Mouse (Mus musculus) stomach, postnatal 0 days (tissue): ENCODE results near the gene Sphk1. TPM values are rescaled to one million over a fixed set of nuclear protein-coding genes. Genes with fewer than 3 reads are reported as not detected.
A peak's percentile ranks its signal among the peaks of the same experiment; 100 is the strongest.

Experiments
- ATAC-seq: fragments of 200-750 bp; cut with Nextera tagmentation; 2 replicates; pipeline ENCODE4 v1.8.0; 2017; ENCODE audit not compliant: low FRiP score, low TSS enrichment
- DNase-seq: peaks from one replicate; pipeline ENCODE4 v3.0.0-alpha.2; 2016; ENCODE audit warnings: low spot score
- H3K27ac ChIP-seq: fragments of 300-500 bp; sonication (generic); replicated peaks from 2 replicates; pipeline ENCODE4 v1.5.1; 2014; ENCODE audit warnings: mild to moderate bottlenecking, control low read depth
- H3K27me3 ChIP-seq: fragments of 300-500 bp; sonication (generic); 2 replicates; pipeline ENCODE4 v1.6.1; 2014; ENCODE audit warnings: low read length; ENCODE audit not compliant: control insufficient read depth, insufficient read depth
- H3K36me3 ChIP-seq: fragments of 300-500 bp; sonication (generic); 2 replicates; pipeline ENCODE4 v1.6.1; 2014; ENCODE audit warnings: low read length, mixed read lengths; ENCODE audit not compliant: control insufficient read depth, insufficient read depth
- H3K4me1 ChIP-seq: fragments of 300-500 bp; sonication (generic); replicated peaks from 2 replicates; pipeline ENCODE4 v1.6.1; 2014; ENCODE audit warnings: antibody characterized with exemption; ENCODE audit not compliant: control insufficient read depth, insufficient read depth
- H3K4me2 ChIP-seq: fragments of 300-500 bp; sonication (generic); replicated peaks from 2 replicates; pipeline ENCODE4 v1.6.1; 2014; ENCODE audit warnings: low read depth, mild to moderate bottlenecking, control low read depth, moderate library complexity
- H3K4me3 ChIP-seq: fragments of 300-500 bp; sonication (generic); 2 replicates; pipeline ENCODE4 v1.5.1; 2014; ENCODE audit warnings: low read depth, low read length, control low read depth
- H3K9ac ChIP-seq: fragments of 300-500 bp; sonication (generic); 2 replicates; pipeline ENCODE4 v1.6.1; 2014; ENCODE audit warnings: mild to moderate bottlenecking, low read length, control low read depth, mixed read lengths
- H3K9me3 ChIP-seq: fragments of 300-500 bp; sonication (generic); 2 replicates; pipeline ENCODE4 v1.6.1; 2016; ENCODE audit warnings: low read length; ENCODE audit not compliant: control insufficient read depth
- CTCF ChIP-seq: IDR thresholded peaks from 2 replicates; pipeline ENCODE4 v1.5.1; 2016; ENCODE audit warnings: antibody characterized with exemption, low read depth, mild to moderate bottlenecking, moderate library complexity
- EP300 ChIP-seq: optimal IDR thresholded peaks from 2 replicates; pipeline ENCODE3; 2016; ENCODE audit warnings: antibody characterized with exemption
- WGBS: fragments of 180-500 bp; shearing (Covaris S2); extraction: QIAGEN DNeasy Blood & Tissue Kit; methylation state at CpG from one replicate; pipeline ENCODE4 v1.1.7; 2014; 5-methylcytosine and 5-hydroxymethylcytosine counted together
- polyA plus RNA-seq: library from polyadenylated mRNA; unstranded; fragments of >200 nt; fragmentation: Nextera tagmentation; extraction: Ambion mirVana; gene quantifications from 2 replicates; pipeline ENCODE4 v1.2.1, GENCODE M21; 2015

Sphk1 gene
- polyA plus RNA-seq, 1 experiment from 2014 or later = 7.9 TPM

- no peak overlapping the region for H3K9ac ChIP-seq
- no peaks in the 10 kb centered on the region for H3K9me3 ChIP-seq
- no peaks in the 10 kb centered on the region for H3K4me1 ChIP-seq
- H3K36me3 ChIP-seq = no peaks in the 10 kb centered on the region
- no peak overlapping the region for H3K4me3 ChIP-seq
- 54% methylated on average over 7 of the region's 7 CpGs for WGBS
- no peak overlapping the region for H3K4me2 ChIP-seq
- no peak for TF ChIP-seq CTCF
- no peak for TF ChIP-seq EP300
- no peak for DNase-seq
- ATAC-seq = peak; percentile 53; the same call in 1 of the 2 replicates
- H3K27me3 ChIP-seq = no peaks in the 10 kb centered on the region
- no peak overlapping the region for H3K27ac ChIP-seq
Measured at GRCm38 (mm10) chr11:116511301-116511868, 19.3 kb upstream of the Sphk1 start.

- H3K36me3 ChIP-seq = no peaks in the 10 kb centered on the region
- no peaks in the 10 kb centered on the region for H3K4me1 ChIP-seq
- no peak overlapping the region for H3K27ac ChIP-seq
- H3K4me2 ChIP-seq = no peak overlapping the region
- H3K9ac ChIP-seq = no peak overlapping the region
- ATAC-seq (no peak), DNase-seq (no peak)
- no peaks in the 10 kb centered on the region for H3K9me3 ChIP-seq
- WGBS = 95% methylated on average over 7 of the region's 7 CpGs
- no peak overlapping the region for H3K4me3 ChIP-seq
- TF ChIP-seq CTCF (no peak), EP300 (no peak)
- H3K27me3 ChIP-seq = no peaks in the 10 kb centered on the region
Measured at GRCm38 (mm10) chr11:116512154-116512553, 18.6 kb upstream of the Sphk1 start.

GRCm38 (mm10) chr11:116512987-116513386 is 17.7 kb upstream of the Sphk1 start:
- Histone ChIP-seq H3K27ac (no peak overlapping the region), H3K36me3 (no peaks in the 10 kb centered on the region), H3K4me3 (no peak overlapping the region), H3K9me3 (no peaks in the 10 kb centered on the region), H3K27me3 (no peaks in the 10 kb centered on the region), H3K4me2 (no peak overlapping the region), H3K9ac (no peak overlapping the region), H3K4me1 (no peaks in the 10 kb centered on the region)
- DNase-seq (no peak), ATAC-seq (no peak)
- WGBS = 79% methylated on average over 6 of the region's 6 CpGs
- no peak for TF ChIP-seq CTCF
- TF ChIP-seq EP300 = no peak

GRCm38 (mm10) chr11:116513531-116514038 is 17.1 kb upstream of the Sphk1 start:
- Histone ChIP-seq H3K27me3 (no peaks in the 10 kb centered on the region), H3K36me3 (no peaks in the 10 kb centered on the region), H3K9ac (no peak overlapping the region), H3K4me1 (no peaks in the 10 kb centered on the region), H3K27ac (no peak overlapping the region), H3K9me3 (no peaks in the 10 kb centered on the region), H3K4me2 (no peak overlapping the region), H3K4me3 (no peak overlapping the region)
- no peak for TF ChIP-seq CTCF
- no peak for TF ChIP-seq EP300
- 60% methylated on average over 4 of the region's 4 CpGs for WGBS
- DNase-seq (no peak), ATAC-seq (no peak)

GRCm38 (mm10) chr11:116515330-116516020 is 15.2 kb upstream of the Sphk1 start:
- Histone ChIP-seq H3K4me2 (no peak overlapping the region), H3K4me1 (no peaks in the 10 kb centered on the region), H3K27me3 (no peaks in the 10 kb centered on the region), H3K9me3 (no peaks in the 10 kb centered on the region), H3K4me3 (no peak overlapping the region), H3K36me3 (no peaks in the 10 kb centered on the region), H3K27ac (no peak overlapping the region), H3K9ac (no peak overlapping the region)
- no peak for ATAC-seq
- WGBS = 38% methylated on average over 24 of the region's 24 CpGs
- TF ChIP-seq CTCF (peak; percentile 36; the same call in 1 of the 2 replicates), EP300 (no peak)
- DNase-seq = peak; percentile 59

DNA sequence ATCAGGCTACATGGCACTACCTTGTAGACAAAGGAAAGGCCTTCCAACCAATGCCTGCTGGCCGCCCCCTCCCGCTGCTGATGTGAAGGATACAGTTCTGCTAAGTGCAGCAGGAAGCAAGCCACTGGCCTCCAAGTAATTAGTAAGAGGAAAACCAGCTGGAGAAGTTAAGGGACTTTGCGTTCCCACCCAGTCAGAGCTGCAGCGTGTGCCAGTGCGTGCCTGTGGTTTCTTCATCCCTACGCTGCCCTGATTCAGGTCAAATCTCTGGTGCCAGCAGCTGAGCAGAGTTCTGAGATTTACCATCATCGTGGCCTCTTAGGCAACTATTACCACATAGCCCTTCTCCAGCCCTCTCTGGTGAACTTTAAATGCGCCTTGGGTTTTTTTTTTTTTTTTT is 12.2 kb upstream of the Sphk1 start:
- DNase-seq = peak; percentile 41
- 25% methylated on average over 8 of the region's 8 CpGs for WGBS
- Histone ChIP-seq H3K4me1 (peaks cover 7% of the 10 kb centered on the region), H3K4me3 (no peak overlapping the region), H3K36me3 (no peaks in the 10 kb centered on the region), H3K27me3 (no peaks in the 10 kb centered on the region), H3K9me3 (no peaks in the 10 kb centered on the region), H3K27ac (peak overlapping the region; percentile 67; the same call in 1 of the 2 replicates), H3K9ac (no peak overlapping the region), H3K4me2 (no peak overlapping the region)
- ATAC-seq = peak; percentile 56
- TF ChIP-seq EP300 = no peak
- TF ChIP-seq CTCF = no peak
